Mouse (Mus musculus): ENCODE data around the gene Fbxw7.

DNA sequence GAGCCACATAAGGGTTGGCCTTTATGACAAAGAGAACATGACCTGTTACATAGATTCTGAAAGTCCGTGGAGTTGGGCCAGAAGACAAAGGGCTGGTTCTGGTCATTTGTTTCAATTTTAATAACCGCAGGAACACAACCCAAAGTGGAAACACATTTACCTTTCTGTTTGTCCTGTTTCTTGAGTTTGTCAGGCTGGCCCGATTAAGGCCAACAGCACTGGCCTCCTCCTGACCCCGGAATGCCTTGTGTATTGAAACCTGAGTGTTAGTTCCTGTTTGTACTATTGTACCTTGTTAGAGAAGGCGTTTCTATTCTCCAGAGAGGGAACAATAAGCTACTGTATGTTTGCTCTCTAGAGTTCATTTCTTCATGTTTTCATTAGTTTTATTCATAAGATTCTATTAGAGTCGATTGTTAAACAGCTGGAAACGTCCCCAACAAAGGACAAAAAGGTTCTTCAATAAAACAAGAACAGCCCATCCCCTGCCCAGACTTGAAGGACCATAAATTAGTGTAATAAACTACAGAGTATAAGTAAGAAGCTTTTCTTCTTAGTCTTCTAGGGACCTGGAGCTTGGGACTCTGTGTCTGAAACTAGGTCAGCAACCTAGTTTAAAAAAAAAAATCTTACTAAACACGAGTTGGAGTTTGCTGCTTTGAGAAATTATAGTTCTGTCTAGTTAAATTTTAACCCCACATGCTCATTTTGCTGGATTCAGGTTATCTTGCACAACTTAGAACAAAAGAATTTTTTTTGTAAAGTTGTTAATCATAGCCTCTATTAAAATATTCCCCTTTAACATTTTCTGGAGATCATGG lies 40.6 kb upstream of the Fbxw7 start:
- TF ChIP-seq CTCF (IDR thresholded peaks at IDR 0.05; ENCODE audit: extremely low read depth, insufficient read depth, insufficient read length, insufficient replicate concordance) (no peak), POLR2A (IDR thresholded peaks at IDR 0.05; ENCODE audit: low read depth, low read length) (no peak)

Data from spleen, adult 2 months (tissue).